Mouse (Mus musculus) lung, embryonic 14.5 days (tissue): ENCODE measurements around the gene Ice1. TPM values are rescaled to one million over a fixed set of nuclear protein-coding genes. Genes with fewer than 3 reads are reported as not detected.

Source experiments
- ATAC-seq: fragments of 200-750 bp; cut with Nextera tagmentation; 2 replicates; pipeline ENCODE4 v1.8.0; 2017; ENCODE audit warnings: mild to moderate bottlenecking, moderate TSS enrichment, moderate library complexity; ENCODE audit not compliant: insufficient read depth
- DNase-seq: peaks from one replicate; pipeline ENCODE4 v3.0.0-alpha.2; 2015
- H3K27ac ChIP-seq: fragments of 300-500 bp; sonication (generic); 2 replicates; pipeline ENCODE4 v1.5.1; 2014; ENCODE audit warnings: low read depth, mild to moderate bottlenecking, moderate library complexity
- H3K27me3 ChIP-seq: fragments of 300-500 bp; sonication (generic); 2 replicates; pipeline ENCODE4 v1.6.1; 2014; ENCODE audit warnings: low read length, control low read depth; ENCODE audit not compliant: insufficient read depth
- H3K36me3 ChIP-seq: fragments of 300-500 bp; sonication (generic); 2 replicates; pipeline ENCODE4 v1.6.1; 2014; ENCODE audit warnings: control low read depth; ENCODE audit not compliant: insufficient read depth
- H3K4me1 ChIP-seq: fragments of 300-500 bp; sonication (generic); 2 replicates; pipeline ENCODE4 v1.6.1; 2014; ENCODE audit warnings: antibody characterized with exemption, control low read depth; ENCODE audit not compliant: insufficient read depth
- H3K4me2 ChIP-seq: fragments of 300-500 bp; sonication (generic); 2 replicates; pipeline ENCODE4 v1.6.1; 2014; ENCODE audit warnings: mild to moderate bottlenecking
- H3K4me3 ChIP-seq: fragments of 300-500 bp; sonication (generic); 2 replicates; pipeline ENCODE4 v1.5.1; 2014; ENCODE audit warnings: low read depth, low read length
- H3K9ac ChIP-seq: fragments of 300-500 bp; sonication (generic); 2 replicates; pipeline ENCODE4 v1.6.1; 2014
- H3K9me3 ChIP-seq: fragments of 300-500 bp; sonication (generic); 2 replicates; pipeline ENCODE4 v1.6.1; 2016; ENCODE audit warnings: low read depth, low read length, control low read depth
- CTCF ChIP-seq: IDR thresholded peaks from 2 replicates; pipeline ENCODE4 v1.5.1; 2016; ENCODE audit warnings: antibody characterized with exemption, low read depth
- WGBS: fragments of 180-500 bp; shearing (Covaris S2); extraction: QIAGEN DNeasy Blood & Tissue Kit; methylation state at CpG from one replicate; pipeline ENCODE4 v1.1.7; 2014; 5-methylcytosine and 5-hydroxymethylcytosine counted together
- polyA plus RNA-seq: library from polyadenylated mRNA; unstranded; fragments of >200 nt; fragmentation: Nextera tagmentation; extraction: Ambion mirVana; gene quantifications from 2 replicates; pipeline ENCODE4 v1.2.1, GENCODE M21; 2014

Ice1 gene
- polyA plus RNA-seq, 1 experiment from 2014 or later = 28.2 TPM

GRCm38 (mm10) chr13:70654091-70654770, 16.8 kb upstream of the Ice1 start:
- Histone ChIP-seq H3K36me3 (no peaks in the 10 kb centered on the region), H3K27me3 (no peaks in the 10 kb centered on the region), H3K9ac (no peak overlapping the region), H3K4me3 (no peak overlapping the region), H3K27ac (peak overlapping the region; percentile 75), H3K9me3 (no peaks in the 10 kb centered on the region), H3K4me2 (no peak overlapping the region), H3K4me1 (peaks cover 16% of the 10 kb centered on the region)
- DNase-seq (peak; percentile 66), ATAC-seq (peak; percentile 41)
- no peak for TF ChIP-seq CTCF
- 21% methylated on average over 5 of the region's 5 CpGs for WGBS

- Histone ChIP-seq H3K4me1 (peaks cover 16% of the 10 kb centered on the region), H3K27ac (no peak overlapping the region; the same call in 1 of the 2 replicates), H3K27me3 (no peaks in the 10 kb centered on the region), H3K36me3 (no peaks in the 10 kb centered on the region), H3K9ac (no peak overlapping the region), H3K9me3 (no peaks in the 10 kb centered on the region), H3K4me2 (no peak overlapping the region), H3K4me3 (no peak overlapping the region)
- TF ChIP-seq CTCF = no peak
- DNase-seq (peak; percentile 24), ATAC-seq (no peak)
- WGBS = 66% methylated on average over 2 of the region's 2 CpGs
Measured at GRCm38 (mm10) chr13:70653457-70653856, 16.0 kb upstream of the Ice1 start.

- Histone ChIP-seq H3K4me3 (no peak overlapping the region), H3K36me3 (no peaks in the 10 kb centered on the region), H3K9ac (no peak overlapping the region), H3K4me2 (peak overlapping the region; percentile 10; the same call in 1 of the 2 replicates), H3K27ac (0 out of 2 replicates have a peak overlapping the region, but pooled peaks have one; percentile 59), H3K4me1 (peaks cover 11% of the 10 kb centered on the region), H3K27me3 (no peaks in the 10 kb centered on the region), H3K9me3 (no peaks in the 10 kb centered on the region)
- 29% methylated on average over 3 of the region's 3 CpGs for WGBS
- DNase-seq (peak; percentile 82), ATAC-seq (peak; percentile 73)
- no peak for TF ChIP-seq CTCF
Measured at GRCm38 (mm10) chr13:70650011-70650436, 12.6 kb upstream of the Ice1 start.

- DNase-seq (peak; percentile 70), ATAC-seq (no peak)
- Histone ChIP-seq H3K4me1 (0 out of 2 replicates have a peak, but pooled peaks cover 6% of the 10 kb centered on the region), H3K4me2 (no peak overlapping the region), H3K9me3 (no peaks in the 10 kb centered on the region), H3K9ac (no peak overlapping the region), H3K4me3 (no peak overlapping the region), H3K27me3 (no peaks in the 10 kb centered on the region), H3K27ac (no peak overlapping the region), H3K36me3 (no peaks in the 10 kb centered on the region)
- TF ChIP-seq CTCF = no peak
- WGBS = 35% methylated on average over 10 of the region's 10 CpGs
Measured at GRCm38 (mm10) chr13:70645968-70646505, 8.6 kb upstream of the Ice1 start.

- WGBS = 36% methylated on average over 3 of the region's 3 CpGs
- TF ChIP-seq CTCF = no peak
- ATAC-seq = peak; percentile 16; the same call in 1 of the 2 replicates
- no peak overlapping the region for H3K4me3 ChIP-seq
- H3K9me3 ChIP-seq = no peaks in the 10 kb centered on the region
- H3K27me3 ChIP-seq = no peaks in the 10 kb centered on the region
- no peak overlapping the region for H3K9ac ChIP-seq
- H3K27ac ChIP-seq = no peak overlapping the region
- no peak for DNase-seq
- H3K4me2 ChIP-seq = no peak overlapping the region
- no peaks in the 10 kb centered on the region for H3K36me3 ChIP-seq
- H3K4me1 ChIP-seq = no peaks in the 10 kb centered on the region
Measured at GRCm38 (mm10) chr13:70644083-70644462, 6.6 kb upstream of the Ice1 start.

- peak; percentile 92 for TF ChIP-seq CTCF
- 18% methylated on average over 10 of the region's 10 CpGs for WGBS
- Histone ChIP-seq H3K4me1 (no peaks in the 10 kb centered on the region), H3K9ac (no peak overlapping the region), H3K4me3 (no peak overlapping the region), H3K36me3 (no peaks in the 10 kb centered on the region), H3K9me3 (no peaks in the 10 kb centered on the region), H3K27me3 (no peaks in the 10 kb centered on the region), H3K4me2 (no peak overlapping the region), H3K27ac (no peak overlapping the region)
- peak; percentile 89 for DNase-seq
- ATAC-seq = peak; percentile 51
Measured at GRCm38 (mm10) chr13:70643408-70644082, 6.1 kb upstream of the Ice1 start.

GRCm38 (mm10) chr13:70641941-70642340, 4.5 kb upstream of the Ice1 start:
- 69% methylated on average over 4 of the region's 4 CpGs for WGBS
- H3K4me2 ChIP-seq = no peak overlapping the region
- H3K9me3 ChIP-seq = no peaks in the 10 kb centered on the region
- DNase-seq (no peak), ATAC-seq (no peak)
- H3K27ac ChIP-seq = no peak overlapping the region
- H3K27me3 ChIP-seq = no peaks in the 10 kb centered on the region
- no peak overlapping the region for H3K4me3 ChIP-seq
- no peaks in the 10 kb centered on the region for H3K4me1 ChIP-seq
- H3K9ac ChIP-seq = no peak overlapping the region
- no peak for TF ChIP-seq CTCF
- no peaks in the 10 kb centered on the region for H3K36me3 ChIP-seq
